Mouse (Mus musculus) myocyte (in vitro differentiated cells): ENCODE data around the gene Ddx51.

Experiments
- CEBPB ChIP-seq: IDR thresholded peaks from 2 replicates; pipeline ENCODE4 v1.6.1; 2011; ENCODE audit warnings: mild to moderate bottlenecking, moderate library complexity; ENCODE audit not compliant: poor library complexity, insufficient read depth, severe bottlenecking
- E2F4 ChIP-seq: IDR thresholded peaks from one replicate; pipeline ENCODE4 v1.6.1; 2011; ENCODE audit warnings: mild to moderate bottlenecking, control low read depth, moderate library complexity; ENCODE audit not compliant: insufficient read depth
- MAX ChIP-seq: IDR thresholded peaks from one replicate; pipeline ENCODE4 v1.6.1; 2011; ENCODE audit warnings: low read depth, mild to moderate bottlenecking, control low read depth
- POLR2A ChIP-seq: IDR thresholded peaks from one replicate; pipeline ENCODE4 v1.6.1; 2011; ENCODE audit warnings: low read depth, mild to moderate bottlenecking, control low read depth, moderate library complexity; ENCODE audit not compliant: insufficient read length
- POLR2AphosphoS2 ChIP-seq: IDR thresholded peaks from one replicate; pipeline ENCODE4 v1.6.1; 2011; ENCODE audit warnings: low read depth, control low read depth; ENCODE audit not compliant: insufficient read length
- REST ChIP-seq: IDR thresholded peaks from one replicate; pipeline ENCODE4 v1.6.1; 2011; ENCODE audit warnings: mild to moderate bottlenecking, control low read depth, moderate library complexity; ENCODE audit not compliant: insufficient read depth, insufficient read length
- SRF ChIP-seq: IDR thresholded peaks from one replicate; pipeline ENCODE4 v1.6.1; 2011; ENCODE audit warnings: low read depth; ENCODE audit not compliant: control insufficient read depth, insufficient read length
- TCF12 ChIP-seq: IDR thresholded peaks from one replicate; pipeline ENCODE4 v1.6.1; 2011; ENCODE audit warnings: mild to moderate bottlenecking, control low read depth; ENCODE audit not compliant: poor library complexity, insufficient read depth, severe bottlenecking
- USF1 ChIP-seq: IDR thresholded peaks from one replicate; pipeline ENCODE4 v1.6.1; 2011; ENCODE audit warnings: low read depth, mild to moderate bottlenecking, control low read depth, moderate library complexity

DNA sequence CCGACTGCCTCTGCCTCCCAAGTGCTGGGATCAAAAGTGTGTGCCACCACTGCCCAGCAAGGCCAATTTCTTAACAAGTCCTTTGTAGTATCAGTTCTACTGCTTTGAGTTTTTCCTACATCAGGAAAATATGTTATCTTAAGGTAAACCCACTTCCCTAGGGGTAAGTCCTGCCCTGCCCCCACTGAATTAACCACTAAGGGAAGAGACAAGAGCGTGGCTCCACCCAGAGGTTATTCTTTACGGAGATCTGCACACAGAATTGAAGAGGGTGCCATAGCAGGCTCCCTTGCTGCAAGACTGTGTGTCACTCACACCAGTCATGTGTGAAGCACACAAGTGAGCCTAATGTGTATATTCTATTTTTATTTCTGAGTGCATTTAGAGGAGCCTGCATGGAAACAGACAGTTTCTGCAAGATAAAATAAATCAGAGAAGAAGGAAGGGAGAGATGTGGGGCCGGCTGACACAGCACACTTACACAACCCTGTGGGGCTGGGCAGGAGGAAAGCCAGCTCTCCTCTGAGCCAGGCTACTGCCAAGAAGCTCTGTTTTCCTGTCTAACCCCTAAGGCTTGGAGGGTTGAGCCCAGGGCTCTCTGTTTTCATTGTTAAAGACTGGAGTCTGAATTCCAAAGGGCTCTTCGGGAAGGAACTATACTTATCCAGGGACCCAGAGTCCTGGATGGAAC is 47.6 kb upstream of the Ddx51 start:
- TF ChIP-seq MAX (no peak), CEBPB (no peak), REST (no peak), POLR2A (no peak), TCF12 (no peak), USF1 (no peak), POLR2AphosphoS2 (no peak), SRF (no peak), E2F4 (no peak)
